Comparison of ENCODE assay signal across 11 mouse cellular contexts in the genomic region with DNA sequence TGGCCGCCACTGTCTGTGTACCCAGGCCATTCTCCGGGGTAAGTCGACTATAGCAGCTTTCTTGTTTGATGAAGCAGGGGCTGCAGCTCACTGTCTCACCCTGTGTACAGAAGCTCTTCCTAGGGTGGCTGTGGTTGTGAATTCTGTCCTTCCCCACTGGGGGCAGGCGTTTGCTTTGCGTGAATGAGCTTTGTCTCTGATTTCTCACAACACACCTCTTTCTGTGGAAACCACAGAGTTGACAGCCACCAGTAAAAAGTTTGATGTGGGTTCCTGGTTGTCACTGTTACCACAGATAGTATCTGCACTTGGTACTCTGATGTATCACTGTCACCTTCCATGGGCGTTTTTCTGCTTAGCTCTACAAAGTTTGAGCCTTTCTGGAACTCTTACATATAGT. TPM values are rescaled to one million over a fixed set of nuclear protein-coding genes. Genes with fewer than 3 reads are reported as not detected.
DNase-seq lines count a peak whose midpoint lies in the region; ATAC-seq and TF ChIP-seq lines count a peak whose summit lies in the region.
"Had no signal": no experiment of that assay in that cellular context is flagged by ENCODE, and none has a peak within 500 bp of the region (broad histone marks: within the 10 kb centered on the region; RNA-seq: fewer than 3 reads in every experiment).

No protein-coding gene starts in this region.

- no peak overlapping the region for H3K4me3 ChIP-seq in spleen, adult 2 months (ENCODE audit: extremely low read depth, insufficient read depth, insufficient read length)
- H3K4me3 ChIP-seq in liver, postnatal 0 days (ENCODE audit: low read depth, low read length): no peak overlapping the region
- H3K4me3 ChIP-seq in neural tube, embryonic 15.5 days (replicated peaks): no peak overlapping the region
- H3K4me3 ChIP-seq: lung, embryonic 15.5 days had no signal

- H3K9me3 ChIP-seq in liver, postnatal 0 days (ENCODE audit: low read length): no peaks in the 10 kb centered on the region
- no peaks in the 10 kb centered on the region for H3K9me3 ChIP-seq in neural tube, embryonic 15.5 days (replicated peaks)
- H3K9me3 ChIP-seq: G1E; lung, embryonic 15.5 days had no signal

- no peak for TF ChIP-seq POLR2A in spleen, adult 2 months (IDR thresholded peaks at IDR 0.05; ENCODE audit: low read depth, low read length)

- no peak overlapping the region for H3K4me2 ChIP-seq in liver, postnatal 0 days (ENCODE audit: low read depth, low read length)
- H3K4me2 ChIP-seq in neural tube, embryonic 15.5 days: no peak overlapping the region
- H3K4me2 ChIP-seq: lung, embryonic 15.5 days had no signal

- H3K4me1 ChIP-seq in spleen, adult 2 months (ENCODE audit: control insufficient read depth, insufficient read depth, insufficient read length): no peaks in the 10 kb centered on the region
- peaks cover 5% of the 10 kb centered on the region for H3K4me1 ChIP-seq in liver, postnatal 0 days (ENCODE audit: insufficient read depth)
- H3K4me1 ChIP-seq in neural tube, embryonic 15.5 days: peaks cover 7% of the 10 kb centered on the region

- peak; percentile 6; the same call in 1 of the 2 replicates for TF ChIP-seq CTCF in spleen, adult 2 months (IDR thresholded peaks at IDR 0.05; ENCODE audit: extremely low read depth, insufficient read depth, insufficient read length, insufficient replicate concordance)
- peak; percentile 65 for TF ChIP-seq CTCF in liver, postnatal 0 days (IDR thresholded peaks at IDR 0.05; ENCODE audit: low read depth)

- TF ChIP-seq EP300 in liver, postnatal 0 days (IDR thresholded peaks at IDR 0.05; ENCODE audit: low read depth): no peak

- no peaks in the 10 kb centered on the region for H3K27me3 ChIP-seq in spleen, adult 2 months (ENCODE audit: control insufficient read depth, insufficient read depth, low read length)
- peaks cover 2% of the 10 kb centered on the region; the same call in 1 of the 2 replicates for H3K27me3 ChIP-seq in liver, postnatal 0 days (ENCODE audit: insufficient read depth, low read length)
- no peaks in the 10 kb centered on the region for H3K27me3 ChIP-seq in neural tube, embryonic 15.5 days (replicated peaks)
- H3K27me3 ChIP-seq: lung, embryonic 15.5 days had no signal

- intact Hi-C loops in heart, postnatal 25 days (cut with DNase I): no loop called here

- DNase-seq in heart, adult 18-20 months: peak; percentile 19 to 24
- no peak for DNase-seq in heart, postnatal 25 days (ENCODE audit: low spot score)
- peak; percentile 11 to 57 for DNase-seq in spleen, adult 2 months (ENCODE audit: low read depth in 1 of 2, low spot score in 2 of 2)
- DNase-seq in spleen, postnatal 4 days (ENCODE audit: low spot score in 2 of 2): no peak
- no peak for DNase-seq in liver, postnatal 0 days
- DNase-seq in adrenal gland, postnatal 14 days: no peak
- DNase-seq in MN1 (ENCODE audit: low spot score): no peak
- DNase-seq: heart, postnatal 4 days had no signal

- no peak overlapping the region for H3K9ac ChIP-seq in liver, postnatal 0 days (replicated peaks)
- H3K9ac ChIP-seq in neural tube, embryonic 15.5 days (replicated peaks): no peak overlapping the region
- H3K9ac ChIP-seq: lung, embryonic 15.5 days had no signal

- 25% methylated on average over 6 of the region's 6 CpGs for WGBS in spleen, adult 2 months
- WGBS in liver, postnatal 0 days (ENCODE audit: insufficient replicate concordance): 32% methylated on average over 6 of the region's 6 CpGs
- WGBS in neural tube, embryonic 15.5 days: 66% methylated on average over 6 of the region's 6 CpGs

- H3K27ac ChIP-seq in spleen, adult 2 months (ENCODE audit: insufficient read depth, low read length): no peak overlapping the region
- no peak overlapping the region for H3K27ac ChIP-seq in liver, postnatal 0 days (ENCODE audit: low read depth)
- no peak overlapping the region for H3K27ac ChIP-seq in neural tube, embryonic 15.5 days (replicated peaks)
- H3K27ac ChIP-seq: lung, embryonic 15.5 days had no signal

- no peaks in the 10 kb centered on the region for H3K36me3 ChIP-seq in spleen, adult 2 months (ENCODE audit: control insufficient read depth, insufficient read depth, low read length)
- no peaks in the 10 kb centered on the region for H3K36me3 ChIP-seq in liver, postnatal 0 days (replicated peaks; ENCODE audit: insufficient read depth, low read length)
- H3K36me3 ChIP-seq in neural tube, embryonic 15.5 days: no peaks in the 10 kb centered on the region
- H3K36me3 ChIP-seq: G1E; lung, embryonic 15.5 days had no signal

- no peak for ATAC-seq in liver, postnatal 0 days
- no peak for ATAC-seq in neural tube, embryonic 15.5 days (ENCODE audit: low FRiP score)

RNA-seq across cellular contexts. Expression of a gene that starts 4.0 kb away (rescaled TPM):
- total RNA-seq in heart, adult 18-20 months (2021): 10 to 100 TPM; 64.0 to 71.6 TPM
- total RNA-seq in heart, postnatal 25 days (2021): 10 to 100 TPM; 68.8 to 75.7 TPM
- polyA plus RNA-seq in spleen, adult 2 months (2012; rRNA removed): 135 and 186 TPM in 2 replicates
- polyA plus RNA-seq in liver, postnatal 0 days (2015; fragmentation: Nextera tagmentation; extraction: Ambion mirVana): 344 and 356 TPM in 2 replicates
- 73.1 and 93.2 TPM in 2 replicates for total RNA-seq in adrenal gland, postnatal 14 days (2021)
- polyA plus RNA-seq in neural tube, embryonic 15.5 days (2015; fragmentation: Nextera tagmentation; extraction: Ambion mirVana): 33.1 and 38.3 TPM in 2 replicates
- total RNA-seq: G1E had no signal
- polyA plus RNA-seq: G1E had no signal

RNA-seq across cellular contexts. Expression of a gene that starts 19.4 kb away (rescaled TPM):
- total RNA-seq in heart, adult 18-20 months (2021): 10 to 100 TPM; 30.0 to 33.2 TPM
- total RNA-seq in heart, postnatal 25 days (2021): 10 to 100 TPM; 30.6 to 70.6 TPM
- polyA plus RNA-seq in spleen, adult 2 months (2012; rRNA removed): 125 and 250 TPM in 2 replicates
- polyA plus RNA-seq in liver, postnatal 0 days (2015; fragmentation: Nextera tagmentation; extraction: Ambion mirVana): 276 and 305 TPM in 2 replicates
- 45.6 and 48.7 TPM in 2 replicates for total RNA-seq in adrenal gland, postnatal 14 days (2021)
- 20.1 and 30.9 TPM in 2 replicates for polyA plus RNA-seq in neural tube, embryonic 15.5 days (2015; fragmentation: Nextera tagmentation; extraction: Ambion mirVana)

RNA-seq across cellular contexts. Expression of a gene that starts 35.8 kb away (rescaled TPM):
- total RNA-seq in heart, adult 18-20 months (2021): 1 to 10 TPM in 1 of 2 experiments, under 1 TPM in 1; 0.98 to 1.7 TPM
- 1 to 10 TPM; 1.8 to 1.9 TPM for total RNA-seq in heart, postnatal 25 days (2021)
- 0.28 and 0.32 TPM in 2 replicates for polyA plus RNA-seq in spleen, adult 2 months (2012; rRNA removed)
- polyA plus RNA-seq in liver, postnatal 0 days (2015; fragmentation: Nextera tagmentation; extraction: Ambion mirVana): 1.2 and 1.3 TPM in 2 replicates
- 5.2 and 5.3 TPM in 2 replicates for total RNA-seq in adrenal gland, postnatal 14 days (2021)
- 5.0 and 5.9 TPM in 2 replicates for polyA plus RNA-seq in neural tube, embryonic 15.5 days (2015; fragmentation: Nextera tagmentation; extraction: Ambion mirVana)
- total RNA-seq: G1E had no signal
- polyA plus RNA-seq: G1E had no signal

RNA-seq across cellular contexts. Expression of a gene that starts 43.2 kb away (rescaled TPM):
- not detected for total RNA-seq in heart, adult 18-20 months (2021)
- not detected for total RNA-seq in heart, postnatal 25 days (2021)
- 0.04 TPM in 1 of 2 replicates, not detected in the other for polyA plus RNA-seq in spleen, adult 2 months (2012; rRNA removed)
- 0.15 and 0.98 TPM in 2 replicates for polyA plus RNA-seq in liver, postnatal 0 days (2015; fragmentation: Nextera tagmentation; extraction: Ambion mirVana)
- total RNA-seq in adrenal gland, postnatal 14 days (2021): not detected in 2 replicates
- polyA plus RNA-seq in neural tube, embryonic 15.5 days (2015; fragmentation: Nextera tagmentation; extraction: Ambion mirVana): not detected in 2 replicates
- total RNA-seq: G1E had no signal
- polyA plus RNA-seq: G1E had no signal

RNA-seq across cellular contexts. Expression of a gene that starts 45.4 kb away (rescaled TPM):
- total RNA-seq in heart, adult 18-20 months (2021): under 1 TPM; 0.20 to 0.23 TPM
- 1 to 10 TPM in 1 of 2 experiments, under 1 TPM in 1; 0.94 to 1.1 TPM for total RNA-seq in heart, postnatal 25 days (2021)
- polyA plus RNA-seq in spleen, adult 2 months (2012; rRNA removed): 28.2 and 42.6 TPM in 2 replicates
- 18.4 and 20.9 TPM in 2 replicates for polyA plus RNA-seq in liver, postnatal 0 days (2015; fragmentation: Nextera tagmentation; extraction: Ambion mirVana)
- total RNA-seq in adrenal gland, postnatal 14 days (2021): 6.5 and 8.6 TPM in 2 replicates
- polyA plus RNA-seq in neural tube, embryonic 15.5 days (2015; fragmentation: Nextera tagmentation; extraction: Ambion mirVana): 15.0 and 16.2 TPM in 2 replicates

Comparison
In these comparisons a context has a peak if more than half of its experiments do, and no peak if none do; other contexts are left out.
1. DNase-seq: peak in heart, adult 18-20 months (2 of 2) and spleen, adult 2 months (2 of 2); none in heart, postnatal 25 days (single experiment), spleen, postnatal 4 days (0 of 2), liver, postnatal 0 days (single experiment), adrenal gland, postnatal 14 days (single experiment) and MN1 (single experiment).